Mouse (Mus musculus) CH12.LX (cell line): ENCODE data around the gene Cd177.
"Not testable (repeated sequence)": the region's sequence is repeated elsewhere in the genome, so short reads cannot be mapped to it uniquely, and the experiment has no call there.

Experiments
- BHLHE40 ChIP-seq: IDR thresholded peaks from 2 replicates; pipeline ENCODE4 v1.6.1; 2011; ENCODE audit warnings: mild to moderate bottlenecking, low read depth, low read length, improper control_type of control experiment
- CTCF ChIP-seq, 2 experiments: IDR thresholded peaks in 1 of 2; conservative IDR thresholded peaks in 1 of 2; 2 replicates each; pipeline ENCODE4 v1.5.1; 2011 to 2012; ENCODE audit warnings: low read depth in 2 of 2, low read length in 2 of 2, improper control_type of control experiment in 1 of 2, inconsistent platforms in 1 of 2, mild to moderate bottlenecking in 1 of 2, moderate library complexity in 1 of 2
- E2F4 ChIP-seq: IDR thresholded peaks from 2 replicates; pipeline ENCODE4 v1.6.1; 2011; ENCODE audit warnings: low read depth, low read length, improper control_type of control experiment; ENCODE audit not compliant: insufficient replicate concordance
- ELF1 ChIP-seq: IDR thresholded peaks from 2 replicates; pipeline ENCODE4 v1.6.1; 2014; ENCODE audit warnings: low read depth, mild to moderate bottlenecking, inconsistent platforms, low read length, improper control_type of control experiment
- EP300 ChIP-seq: IDR thresholded peaks from 2 replicates; pipeline ENCODE4 v1.6.1; 2011; ENCODE audit warnings: low read length, improper control_type of control experiment
- MAFK ChIP-seq: IDR thresholded peaks from 2 replicates; pipeline ENCODE4 v1.6.1; 2011; ENCODE audit warnings: low read length, improper control_type of control experiment; ENCODE audit not compliant: insufficient replicate concordance
- NRF1 ChIP-seq: IDR thresholded peaks from 2 replicates; pipeline ENCODE4 v1.6.1; 2014; ENCODE audit warnings: low read depth, mild to moderate bottlenecking, inconsistent platforms, low read length, improper control_type of control experiment, moderate library complexity
- POLR2A ChIP-seq: IDR thresholded peaks from 2 replicates; pipeline ENCODE4 v1.6.1; 2011; ENCODE audit warnings: low read depth, mild to moderate bottlenecking, improper control_type of control experiment, low read length
- POLR2AphosphoS2 ChIP-seq: IDR thresholded peaks from 2 replicates; pipeline ENCODE4 v1.6.1; 2011; ENCODE audit warnings: low read depth, low read length, improper control_type of control experiment
- SIN3A ChIP-seq: IDR thresholded peaks from 2 replicates; pipeline ENCODE4 v1.6.1; 2012; ENCODE audit warnings: low read length, improper control_type of control experiment, inconsistent platforms
- TBP ChIP-seq: conservative IDR thresholded peaks from 2 replicates; pipeline ENCODE4 v1.6.1; 2011; ENCODE audit warnings: low read depth, low read length, improper control_type of control experiment
- USF1 ChIP-seq: IDR thresholded peaks from 2 replicates; pipeline ENCODE4 v1.6.1; 2014; ENCODE audit warnings: low read depth, mild to moderate bottlenecking, inconsistent platforms, low read length, improper control_type of control experiment
- ZC3H11A ChIP-seq: IDR thresholded peaks from 2 replicates; pipeline ENCODE4 v1.6.1; 2012; ENCODE audit warnings: low read depth, mild to moderate bottlenecking, inconsistent platforms, low read length, improper control_type of control experiment

- not testable (repeated sequence) for TF ChIP-seq NRF1; CTCF (conservative IDR thresholded peaks at IDR 0.05 in 1 of 2, IDR thresholded peaks at IDR 0.05 in 1 of 2; ENCODE audit: low read depth in 2 of 2, low read length in 2 of 2); SIN3A; EP300; USF1; MAFK; POLR2AphosphoS2; E2F4; ZC3H11A; POLR2A; ELF1; BHLHE40; TBP
Measured at GRCm38 (mm10) chr7:24776918-24777317, 16.8 kb upstream of the Cd177 start, which contains the start of gene Ceacam10.
